Mouse (Mus musculus) left cerebral cortex, adult 9 months (tissue): ENCODE measurements around the gene Tmtc2.

Source experiments
- DNase-seq, 2 experiments: peaks; one replicate each; pipeline ENCODE4 v3.0.0; 2022; ENCODE audit warnings: low spot score in 2 of 2

The Tmtc2 gene

DNA sequence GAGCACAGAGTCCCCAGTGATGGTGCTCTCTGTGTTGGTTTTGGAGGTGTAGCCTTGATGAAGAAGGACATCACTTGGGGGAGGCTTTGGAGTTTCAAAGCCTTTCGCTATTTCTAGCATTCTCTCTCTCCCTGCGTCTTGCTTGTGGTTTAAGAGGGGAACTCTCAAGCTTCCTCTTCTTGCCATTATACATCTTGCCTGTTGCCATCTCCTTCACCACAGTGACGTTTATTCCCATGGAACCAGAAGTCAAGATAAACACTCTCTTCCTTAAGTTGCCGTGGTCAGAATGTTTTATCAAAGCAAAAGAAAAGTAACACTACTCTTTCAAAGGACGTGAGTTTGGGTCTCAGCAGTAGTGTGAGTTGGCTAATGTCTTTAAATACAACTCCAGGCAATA is 387.6 kb downstream of the Tmtc2 start:
- DNase-seq: no peak

- DNase-seq: no peak
Observed at GRCm38 (mm10) chr10:105168443-105169102, 405.7 kb downstream of the Tmtc2 start.

- DNase-seq: no peak
Observed at GRCm38 (mm10) chr10:105165291-105165690, 409.0 kb downstream of the Tmtc2 start.

DNA sequence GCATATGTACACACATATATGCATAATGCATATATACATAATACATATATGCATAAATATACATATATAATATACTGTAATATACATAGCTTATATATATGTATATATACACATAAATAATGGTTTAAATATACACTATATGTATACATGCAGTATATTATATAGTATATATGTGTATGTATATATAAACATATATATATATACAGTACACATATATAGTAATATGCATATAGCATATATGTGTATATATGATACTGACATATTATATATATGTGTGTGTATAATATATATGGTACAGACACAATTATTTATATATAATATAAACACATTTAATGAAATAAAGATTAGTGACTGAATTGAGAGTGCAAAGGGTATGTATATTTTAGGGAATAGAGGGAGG is 420.5 kb downstream of the Tmtc2 start:
- DNase-seq: no peak

DNA sequence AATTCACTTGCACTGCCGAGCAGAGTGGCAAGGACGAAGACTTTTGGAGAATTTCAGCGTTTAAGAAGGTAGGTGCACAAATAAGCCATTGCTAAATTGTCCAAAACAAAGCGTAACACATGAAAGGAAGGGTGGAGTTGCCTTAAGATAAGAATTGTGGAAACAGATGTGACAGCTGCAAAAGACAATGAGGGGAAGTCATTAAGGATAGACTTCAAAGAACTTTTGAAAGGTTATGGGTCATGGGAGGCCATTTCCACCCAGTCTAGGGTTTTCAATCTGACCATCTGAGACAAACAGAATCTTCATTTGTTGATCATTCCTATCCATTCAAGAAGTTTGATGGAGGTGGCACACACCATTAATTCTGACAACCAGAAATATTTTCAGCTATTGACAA is 429.9 kb downstream of the Tmtc2 start:
- no peak for DNase-seq

GRCm38 (mm10) chr10:105142201-105142600 is 432.1 kb downstream of the Tmtc2 start:
- DNase-seq: no peak
